Mouse (Mus musculus): ENCODE measurements around the gene L2hgdh.

GRCm38 (mm10) chr12:69644877-69645276, 79.8 kb downstream of the L2hgdh start:
- TF ChIP-seq CTCF (IDR thresholded peaks at IDR 0.05; ENCODE audit: low read depth, low read length) = no peak
- no peak for TF ChIP-seq GATA1 (IDR thresholded peaks at IDR 0.05; ENCODE audit: borderline replicate concordance, low read length)
- no peak for TF ChIP-seq TAL1 (conservative IDR thresholded peaks at IDR 0.05; ENCODE audit: low read depth, low read length)
- TF ChIP-seq POLR2AphosphoS5 (IDR thresholded peaks at IDR 0.05; ENCODE audit: insufficient replicate concordance, low read depth, low read length) = no peak
- TF ChIP-seq GATA2 (IDR thresholded peaks at IDR 0.05; ENCODE audit: borderline replicate concordance, low read depth, low read length) = no peak

All from G1E (cell line).